Mouse (Mus musculus) olfactory bulb, adult 2 months (tissue): ENCODE results near the gene Sec22c.

ENCODE experiments used
- CTCF ChIP-seq: fragments of 200-500 bp; IDR thresholded peaks from 2 replicates; pipeline ENCODE4 v1.5.1; 2012; ENCODE audit warnings: low read depth, mild to moderate bottlenecking, low read length, moderate library complexity; ENCODE audit not compliant: insufficient read depth
- POLR2A ChIP-seq: fragments of 200-500 bp; IDR thresholded peaks from 2 replicates; pipeline ENCODE4 v1.6.1; 2012; ENCODE audit warnings: mild to moderate bottlenecking, low read depth, low read length, moderate library complexity; ENCODE audit not compliant: insufficient read depth

DNA sequence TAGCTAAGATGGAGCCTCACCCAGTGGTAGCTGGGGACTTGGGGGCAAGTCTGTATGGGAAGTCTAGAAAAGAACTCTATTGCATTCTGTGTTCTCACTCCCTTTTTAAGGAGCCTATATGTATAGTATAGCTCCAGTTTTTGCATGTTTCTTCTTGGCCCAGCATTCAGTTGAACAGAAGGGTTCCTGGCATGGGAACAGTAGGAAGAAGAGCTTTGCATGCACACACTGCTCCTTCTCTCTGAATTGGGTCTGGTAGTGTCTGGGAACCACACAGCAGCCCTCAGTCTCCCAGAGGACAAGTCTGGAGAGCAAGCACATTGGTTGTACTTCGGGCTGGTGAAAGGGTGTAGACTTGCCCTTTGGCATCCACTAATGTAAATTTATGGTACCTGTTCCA is 74.7 kb downstream of the Sec22c start:
- TF ChIP-seq POLR2A = no peak
- TF ChIP-seq CTCF = no peak
